In genomic region chr6:29016891-29017412, GRCm38 (mm10) we compare ENCODE assay signal across 8 mouse cellular contexts. TPM values are rescaled to one million over a fixed set of nuclear protein-coding genes. Genes with fewer than 3 reads are reported as not detected.
DNase-seq lines count a peak whose midpoint lies in the region; ATAC-seq and TF ChIP-seq lines count a peak whose summit lies in the region.

No protein-coding gene starts in this region.

- intact Hi-C loops in heart, postnatal 10 days (cut with DNase I) = no loop called here

- no peak overlapping the region for H3K9ac ChIP-seq in heart, embryonic 12.5 days
- H3K9ac ChIP-seq in embryonic facial prominence, embryonic 15.5 days = no peak overlapping the region
- H3K9ac ChIP-seq in limb, embryonic 14.5 days (ENCODE audit: low read depth, low read length, severe bottlenecking) = no peak overlapping the region

- ATAC-seq in heart, embryonic 12.5 days (ENCODE audit: insufficient number of reproducible peaks, low FRiP score) = no peak
- ATAC-seq in embryonic facial prominence, embryonic 15.5 days (ENCODE audit: insufficient number of reproducible peaks, low FRiP score, low TSS enrichment, low read depth) = no peak
- no peak for ATAC-seq in limb, embryonic 14.5 days (ENCODE audit: low FRiP score, low read depth)

- DNase-seq in heart, postnatal 10 days = no peak
- peak; percentile 94 for DNase-seq in R1 (ENCODE audit: low read depth, low spot score)
- no peak for DNase-seq in limb, embryonic 14.5 days (ENCODE audit: low spot score)
- DNase-seq in thymus, postnatal 36 days = no peak
- DNase-seq in thymus, postnatal 25 days = no peak
- no peak for DNase-seq in yolk sac, embryonic 10.5 days (ENCODE audit: low spot score)

- H3K4me1 ChIP-seq in heart, embryonic 12.5 days (replicated peaks) = peaks cover 10% of the 10 kb centered on the region
- H3K4me1 ChIP-seq in embryonic facial prominence, embryonic 15.5 days = peaks cover 7% of the 10 kb centered on the region; the same call in 1 of the 2 replicates
- peaks cover 7% of the 10 kb centered on the region; the same call in 1 of the 2 replicates for H3K4me1 ChIP-seq in limb, embryonic 14.5 days (ENCODE audit: control insufficient read depth, insufficient read depth, low read length)

- peaks cover 60% of the 10 kb centered on the region for H3K27me3 ChIP-seq in heart, embryonic 12.5 days (replicated peaks)
- H3K27me3 ChIP-seq in embryonic facial prominence, embryonic 15.5 days = peaks cover 18% of the 10 kb centered on the region
- no peaks in the 10 kb centered on the region for H3K27me3 ChIP-seq in limb, embryonic 14.5 days (ENCODE audit: control insufficient read depth, insufficient read depth, low read length)

- no peak overlapping the region for H3K27ac ChIP-seq in heart, embryonic 12.5 days (ENCODE audit: poor library complexity, severe bottlenecking)
- no peak overlapping the region for H3K27ac ChIP-seq in embryonic facial prominence, embryonic 15.5 days (replicated peaks)
- H3K27ac ChIP-seq in limb, embryonic 14.5 days (replicated peaks; ENCODE audit: low read depth, low read length) = no peak overlapping the region

- peak overlapping the region; percentile 61 for H3K4me2 ChIP-seq in heart, embryonic 12.5 days
- H3K4me2 ChIP-seq in embryonic facial prominence, embryonic 15.5 days (replicated peaks) = peak overlapping the region; percentile 45
- H3K4me2 ChIP-seq in limb, embryonic 14.5 days (replicated peaks; ENCODE audit: low read depth, low read length, severe bottlenecking) = peak overlapping the region; percentile 35

- no peaks in the 10 kb centered on the region for H3K36me3 ChIP-seq in heart, embryonic 12.5 days
- no peaks in the 10 kb centered on the region for H3K36me3 ChIP-seq in embryonic facial prominence, embryonic 15.5 days
- H3K36me3 ChIP-seq in limb, embryonic 14.5 days (ENCODE audit: control insufficient read depth, insufficient read depth, low read length) = no peaks in the 10 kb centered on the region

- no peak for TF ChIP-seq POLR2A in limb, embryonic 14.5 days (IDR thresholded peaks at IDR 0.05; ENCODE audit: borderline replicate concordance, extremely low read depth, insufficient read depth, insufficient read length)

- no peaks in the 10 kb centered on the region for H3K9me3 ChIP-seq in heart, embryonic 12.5 days (replicated peaks)
- no peaks in the 10 kb centered on the region for H3K9me3 ChIP-seq in embryonic facial prominence, embryonic 15.5 days (replicated peaks)
- H3K9me3 ChIP-seq in limb, embryonic 14.5 days (ENCODE audit: control insufficient read depth, low read length) = no peaks in the 10 kb centered on the region

- H3K4me3 ChIP-seq in heart, embryonic 12.5 days = peak overlapping the region; percentile 19
- no peak overlapping the region; the same call in 1 of the 2 replicates for H3K4me3 ChIP-seq in embryonic facial prominence, embryonic 15.5 days (replicated peaks)
- H3K4me3 ChIP-seq in limb, embryonic 14.5 days (replicated peaks; ENCODE audit: low read length) = peak overlapping the region; percentile 19

- 1% methylated on average over 16 of the region's 16 CpGs for WGBS in heart, embryonic 12.5 days
- WGBS in embryonic facial prominence, embryonic 15.5 days = 2% methylated on average over 16 of the region's 16 CpGs
- WGBS in limb, embryonic 14.5 days = 2% methylated on average over 16 of the region's 16 CpGs

RNA-seq across cellular contexts. Expression of gene Lep, which starts 43.1 kb away (rescaled TPM):
- polyA plus RNA-seq in heart, embryonic 12.5 days (2016; fragmentation: Nextera tagmentation; extraction: Ambion mirVana) = not detected in 2 replicates
- total RNA-seq in heart, postnatal 10 days (2021) = under 1 TPM; 0.29 to 0.60 TPM
- not detected in 2 replicates for polyA plus RNA-seq in embryonic facial prominence, embryonic 15.5 days (2015; fragmentation: Nextera tagmentation; extraction: Ambion mirVana)
- polyA plus RNA-seq in limb, embryonic 14.5 days (2012; rRNA removed) = 0.03 TPM in 1 of 2 replicates, not detected in the other
- not detected in 2 replicates for polyA plus RNA-seq in limb, embryonic 14.5 days (2014; fragmentation: Nextera tagmentation; extraction: Ambion mirVana)
